Mouse (Mus musculus): ENCODE data around the gene Gm45208. TPM values are rescaled to one million over a fixed set of nuclear protein-coding genes. Genes with fewer than 3 reads are reported as not detected.
"Not testable (repeated sequence)": the region's sequence is repeated elsewhere in the genome, so short reads cannot be mapped to it uniquely, and the experiment has no call there.

Gene Gm45208
- total and polyA plus RNA-seq, 2 experiments from 2014 or later, result 1.2 TPM; not detected in 1

DNA sequence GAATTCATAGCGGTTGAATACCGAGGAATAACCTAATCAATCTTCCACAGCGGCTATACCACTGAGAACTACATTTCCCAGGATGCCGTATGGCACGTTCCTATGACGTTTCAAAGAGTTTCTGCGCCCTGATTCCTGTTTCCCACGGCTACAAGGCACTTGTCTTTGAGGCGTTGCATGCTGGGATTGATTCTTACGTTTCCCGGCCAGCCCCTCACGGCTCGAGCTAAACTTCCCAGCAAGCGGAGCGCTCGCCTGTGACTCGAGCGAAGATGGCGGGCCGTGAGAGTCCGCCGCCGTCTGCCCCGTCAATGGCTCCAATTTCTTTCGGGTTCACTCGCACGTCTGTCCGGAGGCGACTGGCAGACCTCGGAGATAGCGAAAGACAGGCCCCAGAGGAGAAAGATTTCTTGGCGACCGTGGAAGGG, 25.1 kb upstream of the Gm45208 start, which contains the start of gene Gpkow:
Gene Gpkow (plus strand): TSS at position 178 of the 428 bp plus-strand sequence.
- Histone ChIP-seq H3K27me3 (ENCODE audit: insufficient read depth, low read length) (no peaks in the 10 kb centered on the region), H3K4me2 (ENCODE audit: low read depth, low read length) (peak within 1 kb of the TSS; percentile 54), H3K4me1 (ENCODE audit: insufficient read depth, low read length) (no peaks in the 10 kb centered on the region), H3K27ac (peak within 1 kb of the TSS; percentile 64), H3K9me3 (ENCODE audit: low read length) (no peaks in the 10 kb centered on the region), H3K4me3 (ENCODE audit: low read length) (peak within 1 kb of the TSS; percentile 49), H3K9ac (replicated peaks; ENCODE audit: low read length) (peak within 1 kb of the TSS; percentile 52), H3K36me3 (ENCODE audit: insufficient read depth, low read length) (no peaks in the 10 kb centered on the region)
- ATAC-seq, result peak; percentile 97
- WGBS, result 23% methylated on average over 33 of the region's 33 CpGs
- DNase-seq (ENCODE audit: low spot score), result peak; percentile 94
- no peak for TF ChIP-seq CTCF (IDR thresholded peaks at IDR 0.05; ENCODE audit: low read depth)

DNA sequence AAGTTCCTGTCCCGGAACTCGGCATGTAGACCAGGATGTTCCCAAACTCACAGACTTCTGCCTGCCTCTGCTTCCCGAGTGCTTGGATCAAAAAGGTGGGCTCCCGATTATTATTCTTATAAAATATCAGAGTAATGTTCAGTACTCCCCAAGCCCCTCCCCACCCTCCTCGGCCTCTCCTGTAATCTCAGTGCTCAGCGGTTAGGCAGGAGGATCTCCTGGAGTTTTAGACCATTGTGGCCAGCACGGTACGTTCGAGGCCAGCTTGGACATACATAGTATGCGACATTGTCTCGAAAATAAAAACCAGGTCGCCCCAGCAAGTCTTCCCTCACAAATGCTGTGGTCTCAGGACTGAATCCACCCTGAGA, 8.3 kb upstream of the Gm45208 start:
- H3K4me2 ChIP-seq (ENCODE audit: low read depth, low read length), result peak overlapping the region; percentile 52
- peak overlapping the region; percentile 48; the same call in 1 of the 2 replicates for H3K27ac ChIP-seq
- 40% methylated on average over 5 of the region's 12 CpGs for WGBS
- ATAC-seq; H3K4me1 ChIP-seq (ENCODE audit: insufficient read depth, low read length); H3K27me3 ChIP-seq (ENCODE audit: insufficient read depth, low read length); DNase-seq (ENCODE audit: low spot score); H3K9ac ChIP-seq (replicated peaks; ENCODE audit: low read length); H3K36me3 ChIP-seq (ENCODE audit: insufficient read depth, low read length); H3K9me3 ChIP-seq (ENCODE audit: low read length): not testable (repeated sequence)
- peak overlapping the region; percentile 28 for H3K4me3 ChIP-seq (ENCODE audit: low read length)

- Histone ChIP-seq H3K4me2 (ENCODE audit: low read depth, low read length) (peak within 1 kb of the TSS; percentile 52), H3K4me3 (ENCODE audit: low read length) (peak within 1 kb of the TSS; percentile 28), H3K27ac (peak within 1 kb of the TSS; percentile 54; the same call in 1 of the 2 replicates)
- H3K36me3 ChIP-seq (ENCODE audit: insufficient read depth, low read length); H3K9ac ChIP-seq (replicated peaks; ENCODE audit: low read length); H3K9me3 ChIP-seq (ENCODE audit: low read length); H3K4me1 ChIP-seq (ENCODE audit: insufficient read depth, low read length); H3K27me3 ChIP-seq (ENCODE audit: insufficient read depth, low read length): not testable (repeated sequence)
- DNase-seq (ENCODE audit: low spot score) (peak; percentile 95), ATAC-seq (peak; percentile 97)
- 26% methylated on average over 28 of the region's 60 CpGs for WGBS
Measured at GRCm38 (mm10) chrX:7714135-7714899, 7.7 kb upstream of the Gm45208 start, which contains the start of gene Wdr45. TSS of gene Wdr45 (plus strand) at chrX:7714333.

- not testable (repeated sequence) for H3K27me3 ChIP-seq (ENCODE audit: insufficient read depth, low read length); H3K9me3 ChIP-seq (ENCODE audit: low read length); H3K27ac ChIP-seq; H3K4me2 ChIP-seq (ENCODE audit: low read depth, low read length); ATAC-seq; H3K4me3 ChIP-seq (ENCODE audit: low read length); H3K4me1 ChIP-seq (ENCODE audit: insufficient read depth, low read length); H3K36me3 ChIP-seq (ENCODE audit: insufficient read depth, low read length); H3K9ac ChIP-seq (replicated peaks; ENCODE audit: low read length)
- 43% methylated on average over 1 of the region's 1 CpGs for WGBS
- peak; percentile 14 for DNase-seq (ENCODE audit: low spot score)
Measured at GRCm38 (mm10) chrX:7716058-7716457, 6.0 kb upstream of the Gm45208 start.

- Histone ChIP-seq H3K27ac (peak overlapping the region; percentile 89; the same call in 1 of the 2 replicates), H3K9ac (replicated peaks; ENCODE audit: low read length) (peak overlapping the region; percentile 57), H3K9me3 (ENCODE audit: low read length) (no peaks in the 10 kb centered on the region), H3K4me3 (ENCODE audit: low read length) (peak overlapping the region; percentile 54), H3K27me3 (ENCODE audit: insufficient read depth, low read length) (no peaks in the 10 kb centered on the region), H3K36me3 (ENCODE audit: insufficient read depth, low read length) (no peaks in the 10 kb centered on the region), H3K4me1 (ENCODE audit: insufficient read depth, low read length) (0 out of 2 replicates have a peak, but pooled peaks cover 4% of the 10 kb centered on the region), H3K4me2 (ENCODE audit: low read depth, low read length) (peak overlapping the region; percentile 68)
- DNase-seq (ENCODE audit: low spot score) (no peak), ATAC-seq (no peak; the same call in 1 of the 2 replicates)
- TF ChIP-seq CTCF (IDR thresholded peaks at IDR 0.05; ENCODE audit: low read depth), result no peak
- WGBS, result 36% methylated on average over 11 of the region's 11 CpGs
Measured at GRCm38 (mm10) chrX:7722282-7722611, 202 bp downstream of the Gm45208 start.

DNA sequence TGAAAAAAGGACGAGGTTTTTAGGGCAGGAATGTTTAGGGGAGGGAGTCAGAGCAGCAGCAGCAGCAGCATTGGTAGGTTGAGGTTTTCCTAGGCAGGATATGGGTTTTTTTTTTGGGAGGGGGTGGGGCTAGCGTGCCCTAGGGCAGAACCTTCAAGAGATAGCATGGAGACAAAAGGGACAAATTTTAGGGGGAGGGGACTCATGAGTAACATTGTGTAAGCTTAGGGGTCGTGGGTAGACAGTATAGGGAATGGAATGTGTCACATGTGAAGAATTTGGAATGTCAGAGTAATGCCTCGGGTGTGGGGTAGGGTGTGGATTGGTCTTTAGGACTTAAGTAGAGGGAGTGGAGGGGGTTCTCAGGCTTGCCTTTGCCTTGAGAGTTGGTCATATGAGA, 646 bp downstream of the Gm45208 start:
- Histone ChIP-seq H3K9me3 (ENCODE audit: low read length) (no peaks in the 10 kb centered on the region), H3K4me3 (ENCODE audit: low read length) (peak overlapping the region; percentile 54), H3K4me1 (ENCODE audit: insufficient read depth, low read length) (0 out of 2 replicates have a peak, but pooled peaks cover 4% of the 10 kb centered on the region), H3K4me2 (ENCODE audit: low read depth, low read length) (peak overlapping the region; percentile 68), H3K9ac (replicated peaks; ENCODE audit: low read length) (peak overlapping the region; percentile 57), H3K27ac (no peak overlapping the region), H3K27me3 (ENCODE audit: insufficient read depth, low read length) (no peaks in the 10 kb centered on the region), H3K36me3 (ENCODE audit: insufficient read depth, low read length) (no peaks in the 10 kb centered on the region)
- TF ChIP-seq CTCF (IDR thresholded peaks at IDR 0.05; ENCODE audit: low read depth), result no peak
- 36% methylated on average over 4 of the region's 4 CpGs for WGBS
- DNase-seq (ENCODE audit: low spot score) (no peak), ATAC-seq (no peak)

- ATAC-seq (no peak), DNase-seq (ENCODE audit: low spot score) (no peak)
- Histone ChIP-seq H3K4me3 (ENCODE audit: low read length) (no peak overlapping the region), H3K27ac (no peak overlapping the region), H3K4me1 (ENCODE audit: insufficient read depth, low read length) (0 out of 2 replicates have a peak, but pooled peaks cover 4% of the 10 kb centered on the region), H3K9ac (replicated peaks; ENCODE audit: low read length) (no peak overlapping the region), H3K36me3 (ENCODE audit: insufficient read depth, low read length) (no peaks in the 10 kb centered on the region), H3K9me3 (ENCODE audit: low read length) (no peaks in the 10 kb centered on the region), H3K4me2 (ENCODE audit: low read depth, low read length) (no peak overlapping the region), H3K27me3 (ENCODE audit: insufficient read depth, low read length) (no peaks in the 10 kb centered on the region)
- 83% methylated on average over 7 of the region's 7 CpGs for WGBS
- TF ChIP-seq CTCF (IDR thresholded peaks at IDR 0.05; ENCODE audit: low read depth), result no peak
Measured at GRCm38 (mm10) chrX:7724135-7724534, 2.1 kb downstream of the Gm45208 start.

Data from hindbrain, postnatal 0 days (tissue).